Mouse (Mus musculus) spleen, adult 2 months (tissue): ENCODE results near the gene Ccdc88c. TPM values are rescaled to one million over a fixed set of nuclear protein-coding genes. Genes with fewer than 3 reads are reported as not detected.

Experiments used
- DNase-seq, 2 experiments: peaks; one replicate each; pipeline versions ENCODE4 v3.0.0 to v3.0.0-alpha.2; 2012 to 2021; ENCODE audit warnings: low spot score in 2 of 2, low read depth in 1 of 2
- H3K27ac ChIP-seq: fragments of 200-500 bp; 2 replicates; pipeline ENCODE4 v1.5.1; 2012; ENCODE audit warnings: low read length, inconsistent platforms; ENCODE audit not compliant: insufficient read depth
- H3K27me3 ChIP-seq: fragments of 200-500 bp; 2 replicates; pipeline ENCODE4 v1.6.1; 2012; ENCODE audit warnings: mild to moderate bottlenecking, moderate library complexity, low read length, inconsistent platforms; ENCODE audit not compliant: control insufficient read depth, insufficient read depth
- H3K36me3 ChIP-seq: fragments of 200-500 bp; 2 replicates; pipeline ENCODE4 v1.6.1; 2012; ENCODE audit warnings: mild to moderate bottlenecking, low read length, inconsistent platforms; ENCODE audit not compliant: control insufficient read depth, insufficient read depth
- H3K4me1 ChIP-seq: fragments of 200-500 bp; 2 replicates; pipeline ENCODE4 v1.6.1; 2011; ENCODE audit warnings: inconsistent platforms; ENCODE audit not compliant: control insufficient read depth, insufficient read depth, insufficient read length
- H3K4me3 ChIP-seq: fragments of 200-500 bp; 2 replicates; pipeline ENCODE4 v1.5.1; 2011; ENCODE audit warnings: mild to moderate bottlenecking, inconsistent platforms; ENCODE audit not compliant: insufficient read depth, insufficient read length; ENCODE audit errors: extremely low read depth
- CTCF ChIP-seq: fragments of 200-500 bp; IDR thresholded peaks from 2 replicates; pipeline ENCODE4 v1.5.1; 2011; ENCODE audit warnings: mild to moderate bottlenecking, inconsistent platforms; ENCODE audit not compliant: insufficient read depth, insufficient read length, insufficient replicate concordance; ENCODE audit errors: extremely low read depth
- POLR2A ChIP-seq: fragments of 200-500 bp; IDR thresholded peaks from 2 replicates; pipeline ENCODE4 v1.6.1; 2011; ENCODE audit warnings: low read depth, low read length, inconsistent platforms
- WGBS: fragments of 180-500 bp; shearing (Covaris S2); methylation state at CpG from one replicate; pipeline ENCODE4 v1.1.7; 2018; 5-methylcytosine and 5-hydroxymethylcytosine counted together
- polyA plus RNA-seq: library from polyadenylated mRNA; depleted of rRNA; stranded (reverse); fragments of >200 nt; gene quantifications from 2 replicates; pipeline ENCODE4 v1.2.3, GENCODE M21; 2012; rRNA removed

Ccdc88c gene
- 48.3 and 51.8 TPM in 2 replicates for polyA plus RNA-seq

DNA sequence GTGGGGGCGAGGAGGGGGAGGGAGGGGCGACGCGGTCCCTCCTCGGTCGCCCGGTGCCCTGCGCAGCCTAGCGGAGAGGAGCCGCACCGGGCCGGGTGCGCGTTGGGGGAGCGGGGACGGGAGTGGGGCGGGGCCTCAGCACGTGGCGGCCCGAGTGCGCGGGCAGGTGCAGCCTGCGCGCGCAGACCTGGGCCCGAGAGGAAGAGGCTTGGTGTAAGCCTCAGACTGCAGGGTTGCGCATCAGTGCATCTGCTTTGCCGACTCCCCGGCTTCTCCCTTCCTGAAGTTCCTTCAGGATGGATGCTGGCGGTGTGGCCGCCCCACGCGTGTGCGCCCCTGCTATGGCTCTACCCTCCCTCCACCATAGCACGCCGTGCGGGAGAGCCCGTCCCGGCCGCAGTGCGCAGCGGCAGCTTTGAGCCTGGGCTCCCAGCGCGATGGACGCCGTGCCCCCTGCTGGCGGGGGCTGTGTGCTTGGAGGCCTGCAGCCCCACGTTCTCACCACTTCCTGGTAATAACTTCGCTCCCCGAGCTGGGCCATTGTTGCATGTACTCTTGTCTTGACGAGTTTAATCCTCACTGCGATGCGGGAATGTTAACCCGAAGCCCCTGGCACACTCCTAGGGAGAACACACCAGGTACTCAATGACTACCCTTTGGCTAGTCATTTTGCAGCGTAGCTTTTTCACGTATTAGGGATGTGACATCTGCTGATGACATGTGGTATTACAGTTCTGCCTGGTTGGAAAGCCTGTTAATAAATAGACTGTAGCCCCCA is at the start of gene Ccdc88c:
Gene Ccdc88c, minus strand, starts transcription at position 103 of the 778 bp plus-strand sequence.
- H3K27me3 ChIP-seq = no peaks in the 10 kb centered on the region
- DNase-seq = peak; percentile 88 to 95
- peak within 1 kb of the TSS; percentile 89 for H3K27ac ChIP-seq
- peaks cover 16% of the 10 kb centered on the region; the same call in 1 of the 2 replicates for H3K4me1 ChIP-seq
- under 1% methylated on average over 52 of the region's 56 CpGs for WGBS
- TF ChIP-seq POLR2A (peak; percentile 44), CTCF (peak; percentile 83)
- no peaks in the 10 kb centered on the region for H3K36me3 ChIP-seq
- peak within 1 kb of the TSS; percentile 75 for H3K4me3 ChIP-seq

- H3K4me1 ChIP-seq = peaks cover 8% of the 10 kb centered on the region
Observed at GRCm38 (mm10) chr12:101077955-101078354, 49.1 kb upstream of the Ccdc88c start.

DNA sequence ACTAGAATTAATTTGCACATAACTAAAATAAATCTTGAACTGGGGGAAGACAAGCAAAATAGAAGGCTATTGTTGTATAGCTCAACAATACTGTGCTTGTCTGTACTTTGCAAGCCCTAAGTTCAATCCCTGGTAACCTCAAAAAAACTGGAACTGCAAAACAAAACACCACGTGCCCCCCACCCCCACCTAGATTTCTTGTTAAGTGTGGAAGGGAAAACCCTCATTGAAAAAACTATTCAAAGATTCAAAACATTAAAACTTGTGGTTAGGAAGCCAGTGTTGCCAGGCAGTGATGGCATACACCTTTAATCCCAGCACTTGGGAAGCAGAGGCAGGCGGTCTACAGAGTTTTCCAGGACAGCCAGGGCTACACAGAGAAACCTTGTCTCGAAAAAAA is 46.6 kb upstream of the Ccdc88c start:
- Histone ChIP-seq H3K27ac (no peak overlapping the region), H3K4me3 (no peak overlapping the region), H3K36me3 (no peaks in the 10 kb centered on the region), H3K4me1 (peaks cover 6% of the 10 kb centered on the region), H3K27me3 (no peaks in the 10 kb centered on the region; the same call in 1 of the 2 replicates)
- TF ChIP-seq CTCF (no peak), POLR2A (no peak)
- no peak for DNase-seq
- WGBS = 61% methylated on average over 3 of the region's 3 CpGs

More at GRCm38 (mm10) chr12:101077955-101078354, 49.1 kb upstream of the Ccdc88c start:
- Histone ChIP-seq H3K27ac (no peak overlapping the region), H3K27me3 (no peaks in the 10 kb centered on the region; the same call in 1 of the 2 replicates), H3K36me3 (no peaks in the 10 kb centered on the region), H3K4me3 (no peak overlapping the region)
- TF ChIP-seq CTCF (no peak), POLR2A (no peak)
- DNase-seq = no peak

GRCm38 (mm10) chr12:101074821-101075429 is 46.1 kb upstream of the Ccdc88c start:
- Histone ChIP-seq H3K36me3 (no peaks in the 10 kb centered on the region), H3K4me1 (peaks cover 5% of the 10 kb centered on the region; the same call in 1 of the 2 replicates), H3K27me3 (no peaks in the 10 kb centered on the region; the same call in 1 of the 2 replicates), H3K27ac (no peak overlapping the region), H3K4me3 (no peak overlapping the region)
- 80% methylated on average over 4 of the region's 4 CpGs for WGBS
- TF ChIP-seq POLR2A = no peak
- no peak for TF ChIP-seq CTCF
- no peak for DNase-seq

DNA sequence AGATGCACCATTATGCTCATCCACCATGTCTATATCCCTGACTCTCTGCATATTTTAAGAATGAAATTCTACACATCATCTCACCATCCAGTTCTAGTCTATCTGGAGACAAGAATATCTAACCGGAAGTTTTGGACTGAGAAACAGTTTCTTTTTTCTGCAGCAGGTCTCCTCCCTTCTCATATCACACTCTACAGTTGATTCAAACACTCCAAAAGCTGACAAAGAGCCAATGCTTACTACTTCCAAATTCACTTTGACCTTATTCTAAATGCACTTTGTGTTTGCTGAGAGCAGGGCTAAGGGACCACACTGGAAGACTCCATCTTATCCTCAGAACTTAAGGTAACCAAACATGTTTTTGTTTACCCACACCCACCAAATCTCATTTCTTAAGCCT is 41.0 kb upstream of the Ccdc88c start:
- Histone ChIP-seq H3K4me1 (peaks cover 2% of the 10 kb centered on the region; the same call in 1 of the 2 replicates), H3K27me3 (no peaks in the 10 kb centered on the region; the same call in 1 of the 2 replicates), H3K27ac (no peak overlapping the region), H3K36me3 (peaks cover 7% of the 10 kb centered on the region; the same call in 1 of the 2 replicates), H3K4me3 (no peak overlapping the region)
- DNase-seq = no peak
- no peak for TF ChIP-seq POLR2A
- TF ChIP-seq CTCF = no peak
- 61% methylated on average over 1 of the region's 1 CpGs for WGBS

DNA sequence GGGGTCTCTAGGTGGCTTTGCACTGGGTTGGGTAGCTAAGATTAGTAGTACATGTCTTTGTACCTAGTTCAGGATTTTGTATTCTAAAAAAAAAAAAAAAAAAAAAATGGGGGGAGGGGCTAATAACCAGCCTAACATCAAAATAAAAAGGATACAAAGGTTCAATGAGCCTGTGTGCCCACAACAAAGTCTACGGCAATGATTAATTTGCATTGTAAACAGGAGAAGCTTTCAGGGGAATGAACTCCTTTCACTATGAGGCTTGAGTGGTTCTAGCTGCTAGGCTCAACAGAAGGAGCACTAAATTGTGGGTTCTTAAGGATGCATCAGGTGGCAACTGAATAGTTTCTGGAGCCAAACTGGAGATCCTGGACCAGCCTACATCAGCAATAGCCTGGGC is 37.5 kb upstream of the Ccdc88c start:
- 92% methylated on average over 1 of the region's 1 CpGs for WGBS
- TF ChIP-seq CTCF = no peak
- TF ChIP-seq POLR2A = no peak
- H3K27ac ChIP-seq = no peak overlapping the region

GRCm38 (mm10) chr12:101039956-101040355 is 11.1 kb upstream of the Ccdc88c start:
- no peak overlapping the region for H3K27ac ChIP-seq
- H3K4me1 ChIP-seq = no peaks in the 10 kb centered on the region
- DNase-seq = no peak
- TF ChIP-seq POLR2A = no peak
- no peak for TF ChIP-seq CTCF
- H3K4me3 ChIP-seq = no peak overlapping the region
- H3K36me3 ChIP-seq = peaks cover 35% of the 10 kb centered on the region
- H3K27me3 ChIP-seq = no peaks in the 10 kb centered on the region

More for the DNA sequence above, 37.5 kb upstream of the Ccdc88c start:
- Histone ChIP-seq H3K27me3 (no peaks in the 10 kb centered on the region), H3K36me3 (peaks cover 15% of the 10 kb centered on the region), H3K4me1 (no peaks in the 10 kb centered on the region), H3K4me3 (no peak overlapping the region)
- DNase-seq = no peak
